Mouse (Mus musculus): ENCODE measurements around the gene Sphk2.

The Sphk2 gene

DNA sequence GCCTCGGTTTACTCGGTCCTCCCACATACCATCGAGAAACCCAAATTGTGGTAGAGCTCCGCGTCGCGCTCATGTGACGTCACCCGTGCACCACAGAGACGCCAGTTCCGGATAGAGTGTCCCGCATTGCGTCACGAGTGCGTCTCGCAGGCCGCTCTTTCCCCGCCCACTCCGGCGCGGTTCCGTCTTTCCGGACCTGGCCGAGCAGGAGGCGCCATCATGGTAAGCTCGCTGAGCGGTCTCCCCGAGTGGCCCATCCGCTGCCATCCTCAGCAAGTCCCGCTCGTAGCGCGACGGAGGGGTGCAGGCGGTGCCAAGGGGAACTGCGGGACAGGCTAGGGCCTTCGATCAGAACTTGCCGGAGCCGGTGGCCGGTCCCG lies at the start of gene Sphk2:
Gene Sphk2 (minus strand): TSS at position 85 of the 380 bp plus-strand sequence.
- DNase-seq (ENCODE audit: low spot score) = peak; percentile 95

DNA sequence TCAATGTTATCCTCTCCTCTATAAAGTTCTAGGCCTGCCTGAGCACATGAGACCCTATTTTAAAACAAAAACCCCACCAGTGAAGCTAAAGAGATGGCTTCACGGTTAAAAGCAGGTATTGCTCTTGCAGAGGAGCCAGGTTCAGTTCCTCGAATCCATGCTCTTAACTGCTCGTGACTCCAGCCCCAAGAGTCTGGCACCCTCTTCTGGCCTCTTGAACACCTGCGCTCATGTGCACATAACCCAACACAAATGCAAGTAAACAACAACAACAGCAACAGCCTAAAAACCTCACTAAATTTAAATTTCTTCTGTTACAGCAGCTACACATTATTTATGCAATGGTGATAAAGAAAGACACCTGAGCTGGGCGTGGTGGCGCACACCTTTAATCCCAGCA lies 49.7 kb upstream of the Sphk2 start:
- DNase-seq (ENCODE audit: low spot score) = no peak

DNA sequence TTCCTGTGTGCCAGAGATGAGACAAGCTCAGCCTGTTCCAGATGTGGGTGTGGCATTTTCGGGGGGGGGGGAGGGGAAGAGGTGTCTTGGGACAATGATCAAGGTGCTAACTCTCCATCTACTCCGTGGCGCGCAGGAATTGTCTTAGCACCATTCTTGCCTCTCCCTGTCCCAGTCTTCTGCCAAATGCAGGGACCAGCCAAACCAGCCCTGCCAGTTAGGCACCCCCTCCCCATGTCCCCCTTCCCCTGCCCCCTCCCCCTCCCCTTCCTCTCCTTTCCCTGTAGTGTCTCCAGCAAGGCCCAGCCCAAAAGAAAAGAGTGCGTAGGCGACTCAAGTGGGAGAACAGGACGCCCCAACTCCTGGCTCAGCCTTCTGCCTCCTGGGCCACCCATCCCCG lies 49.0 kb upstream of the Sphk2 start:
- no peak for DNase-seq (ENCODE audit: low spot score)

DNA sequence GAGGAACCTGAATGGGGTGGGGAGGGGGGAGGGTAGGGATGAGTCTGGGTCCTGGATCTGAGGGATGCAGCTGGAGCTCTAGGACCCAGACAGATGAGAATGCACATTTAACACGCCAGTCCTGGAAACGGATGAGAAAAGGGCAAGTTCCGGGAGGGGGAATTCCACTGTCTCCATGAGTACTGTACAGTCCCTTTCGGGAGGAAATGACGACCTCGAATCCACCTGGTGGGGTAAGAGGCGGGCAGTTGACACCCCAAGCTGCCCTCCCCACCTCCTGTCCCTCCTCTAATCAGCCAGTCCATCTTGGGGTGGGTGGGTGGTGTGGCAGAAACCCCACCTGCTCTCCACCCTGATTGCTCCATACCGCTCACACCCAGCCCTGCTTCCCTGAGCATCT lies 48.2 kb upstream of the Sphk2 start:
- DNase-seq (ENCODE audit: low spot score) = no peak

GRCm38 (mm10) chr7:45760151-45760550 lies 42.3 kb upstream of the Sphk2 start:
- DNase-seq (ENCODE audit: low spot score) = no peak

GRCm38 (mm10) chr7:45759400-45759799 lies 41.6 kb upstream of the Sphk2 start:
- DNase-seq (ENCODE audit: low spot score) = no peak

GRCm38 (mm10) chr7:45755703-45756102 lies 37.9 kb upstream of the Sphk2 start:
- DNase-seq (ENCODE audit: low spot score) = no peak

DNA sequence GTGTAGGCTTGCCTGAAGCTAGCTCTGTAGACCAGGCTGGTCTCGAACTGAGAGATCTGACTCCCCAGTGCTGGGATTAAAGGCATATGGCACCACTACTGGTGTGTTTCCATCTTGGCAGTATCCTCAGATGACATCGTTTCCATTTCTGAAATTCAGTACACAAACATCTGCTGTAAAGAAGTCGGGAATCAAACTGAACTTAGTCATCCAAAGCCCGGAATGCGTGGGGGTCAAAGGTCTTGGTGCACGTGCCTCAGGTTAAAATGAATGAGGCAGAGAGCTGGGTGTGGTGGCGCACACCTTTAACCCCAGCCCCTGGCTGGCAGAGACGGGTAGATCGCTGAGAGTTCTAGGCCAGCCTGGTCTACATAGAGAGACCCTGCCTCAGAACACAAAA lies 32.4 kb upstream of the Sphk2 start:
- DNase-seq (ENCODE audit: low spot score) = no peak

- no peak for DNase-seq (ENCODE audit: low spot score)
Measured at GRCm38 (mm10) chr7:45749401-45749800, 31.6 kb upstream of the Sphk2 start.

GRCm38 (mm10) chr7:45748110-45748509 lies 30.3 kb upstream of the Sphk2 start:
- no peak for DNase-seq (ENCODE audit: low spot score)

DNA sequence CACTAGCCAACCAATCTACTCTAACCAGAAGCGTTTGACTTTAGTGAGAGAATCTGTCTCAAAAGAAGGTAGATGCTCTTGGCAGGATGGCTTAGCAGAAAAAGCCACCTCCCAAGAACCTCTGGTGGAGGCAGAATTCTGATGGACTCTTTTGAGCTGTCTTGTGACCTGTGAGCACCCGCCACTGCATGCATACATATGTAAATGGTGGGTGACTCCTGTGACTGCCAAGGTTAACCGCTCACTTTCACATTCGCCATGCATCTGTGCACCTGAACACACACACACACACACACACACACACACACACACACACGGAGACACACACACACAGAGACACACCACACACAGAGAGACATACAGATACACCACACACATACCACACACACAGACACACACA lies 29.6 kb upstream of the Sphk2 start:
- no peak for DNase-seq (ENCODE audit: low spot score)

- no peak for DNase-seq (ENCODE audit: low spot score)
Measured at GRCm38 (mm10) chr7:45746518-45746917, 28.7 kb upstream of the Sphk2 start.

DNA sequence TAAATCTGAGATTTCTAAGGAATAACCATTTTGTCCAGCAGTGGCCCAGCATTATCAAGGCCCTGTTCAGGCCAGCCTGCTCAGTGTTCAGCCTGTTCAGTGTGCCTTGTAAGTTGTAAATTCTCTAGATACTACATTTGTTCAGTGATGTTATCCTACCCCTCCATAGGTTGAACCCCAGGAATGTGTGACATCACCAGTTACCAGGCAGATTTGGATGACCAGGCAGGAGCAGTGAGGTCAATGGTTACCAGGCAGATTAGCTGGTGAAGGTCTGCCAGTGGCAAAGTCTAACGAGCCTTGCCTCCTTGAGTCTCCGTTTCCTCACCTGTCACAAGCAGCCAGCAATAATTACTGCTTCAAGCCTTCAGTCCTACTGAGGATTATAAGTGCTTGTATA lies 26.6 kb upstream of the Sphk2 start:
- peak; percentile 70 for DNase-seq (ENCODE audit: low spot score)

- DNase-seq (ENCODE audit: low spot score) = no peak
Measured at GRCm38 (mm10) chr7:45742338-45742737, 24.5 kb upstream of the Sphk2 start.

- DNase-seq (ENCODE audit: low spot score) = no peak
Measured at GRCm38 (mm10) chr7:45741777-45742176, 24.0 kb upstream of the Sphk2 start.

GRCm38 (mm10) chr7:45741308-45741707 lies 23.5 kb upstream of the Sphk2 start:
- DNase-seq (ENCODE audit: low spot score) = no peak

GRCm38 (mm10) chr7:45739820-45740219 lies 22.0 kb upstream of the Sphk2 start:
- DNase-seq (ENCODE audit: low spot score) = no peak

GRCm38 (mm10) chr7:45739162-45739763 lies 21.5 kb upstream of the Sphk2 start:
- peak; percentile 93 for DNase-seq (ENCODE audit: low spot score)

- no peak for DNase-seq (ENCODE audit: low spot score)
Measured at GRCm38 (mm10) chr7:45733477-45733876, 15.7 kb upstream of the Sphk2 start.

DNA sequence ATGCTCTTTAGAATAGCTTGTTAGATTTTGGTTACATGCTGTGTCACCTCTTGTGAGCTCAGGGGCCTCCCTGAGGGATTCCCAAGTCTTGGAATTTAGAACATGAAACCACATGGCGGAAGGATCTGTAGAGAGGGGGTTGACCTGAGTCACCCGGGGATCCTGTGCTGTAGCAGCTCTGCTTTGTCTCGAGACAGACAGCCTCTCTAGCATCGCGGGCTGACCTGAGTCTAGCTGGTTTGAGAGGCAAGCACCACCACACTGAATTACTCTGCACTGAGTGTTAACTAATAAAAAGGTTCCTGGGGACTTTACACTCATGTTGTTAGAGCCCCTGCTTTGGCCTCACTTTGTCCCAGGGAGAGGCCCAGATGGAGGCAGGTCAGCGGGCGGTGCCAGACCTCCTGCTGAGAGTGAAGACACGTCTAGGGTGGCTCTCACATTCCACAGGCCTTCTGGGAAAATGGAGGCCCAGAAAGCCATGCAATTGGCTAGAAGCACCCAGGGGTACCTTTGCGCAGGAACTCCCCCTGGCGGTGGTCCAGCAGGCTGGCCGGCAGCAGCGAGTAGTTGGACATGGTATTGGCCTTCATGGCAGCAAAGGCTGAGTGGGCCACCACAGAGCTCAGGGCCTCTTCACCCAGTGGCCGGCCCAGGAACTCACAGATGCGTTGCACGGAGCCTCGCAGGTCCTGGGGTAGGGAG lies 13.1 kb upstream of the Sphk2 start:
- peak; percentile 34 for DNase-seq (ENCODE audit: low spot score)

- DNase-seq (ENCODE audit: low spot score) = no peak
Measured at GRCm38 (mm10) chr7:45727625-45728024, 9.8 kb upstream of the Sphk2 start.

- no peak for DNase-seq (ENCODE audit: low spot score)
Measured at GRCm38 (mm10) chr7:45726419-45726818, 8.6 kb upstream of the Sphk2 start.

GRCm38 (mm10) chr7:45725713-45726112 lies 7.9 kb upstream of the Sphk2 start, which contains the start of gene Spaca4:
TSS of gene Spaca4 (minus strand) at chr7:45725813.
- DNase-seq (ENCODE audit: low spot score) = no peak

DNA sequence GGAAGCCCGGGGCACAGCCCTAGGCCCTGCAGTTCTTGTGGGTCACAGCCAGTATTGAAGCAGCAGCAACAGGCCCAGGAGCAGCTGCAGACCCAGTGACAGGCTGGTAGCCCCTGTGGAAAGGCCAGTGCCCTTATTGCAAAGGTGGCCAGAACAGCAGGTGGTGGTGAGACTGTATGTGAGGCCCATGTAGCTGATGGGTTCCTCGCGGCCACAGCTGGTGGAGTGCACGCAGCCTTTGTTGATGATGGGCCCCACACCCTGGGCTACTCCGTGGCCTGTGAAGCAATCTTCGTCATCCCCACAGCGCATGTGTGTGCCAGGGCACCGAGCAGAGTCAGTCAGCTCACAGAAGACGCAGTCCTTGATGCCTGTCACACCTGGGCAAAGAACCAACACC lies 7.3 kb upstream of the Sphk2 start:
- DNase-seq (ENCODE audit: low spot score) = no peak

Data from adipocyte (in vitro differentiated cells).